Mouse (Mus musculus) hindbrain, embryonic 15.5 days (tissue): ENCODE data around the gene Plxnb1. TPM values are rescaled to one million over a fixed set of nuclear protein-coding genes. Genes with fewer than 3 reads are reported as not detected.
"Not testable (repeated sequence)": the region's sequence is repeated elsewhere in the genome, so short reads cannot be mapped to it uniquely, and the experiment has no call there.

Experiments used
- ATAC-seq: fragments of 200-750 bp; cut with Nextera tagmentation; 2 replicates; pipeline ENCODE4 v1.8.0; 2017; ENCODE audit warnings: low read depth, moderate number of reproducible peaks, moderate TSS enrichment; ENCODE audit not compliant: low FRiP score
- H3K27ac ChIP-seq: fragments of 300-500 bp; sonication (generic); replicated peaks from 2 replicates; pipeline ENCODE4 v1.5.1; 2015; ENCODE audit warnings: mild to moderate bottlenecking, inconsistent platforms
- H3K27me3 ChIP-seq: fragments of 300-500 bp; sonication (generic); 2 replicates; pipeline ENCODE4 v1.6.1; 2015; ENCODE audit warnings: control low read depth, inconsistent platforms
- H3K36me3 ChIP-seq: fragments of 300-500 bp; sonication (generic); 2 replicates; pipeline ENCODE4 v1.6.1; 2015; ENCODE audit warnings: control low read depth, inconsistent platforms
- H3K4me1 ChIP-seq: fragments of 300-500 bp; sonication (generic); replicated peaks from 2 replicates; pipeline ENCODE4 v1.6.1; 2015; ENCODE audit warnings: control low read depth, inconsistent platforms
- H3K4me2 ChIP-seq: fragments of 300-500 bp; sonication (generic); 2 replicates; pipeline ENCODE4 v1.6.1; 2015; ENCODE audit warnings: moderate library complexity, mild to moderate bottlenecking, inconsistent platforms
- H3K4me3 ChIP-seq: fragments of 300-500 bp; sonication (generic); 2 replicates; pipeline ENCODE4 v1.5.1; 2015; ENCODE audit warnings: mild to moderate bottlenecking, inconsistent platforms
- H3K9ac ChIP-seq: fragments of 300-500 bp; sonication (generic); 2 replicates; pipeline ENCODE4 v1.6.1; 2015; ENCODE audit warnings: inconsistent platforms
- H3K9me3 ChIP-seq: fragments of 300-500 bp; sonication (generic); 2 replicates; pipeline ENCODE4 v1.6.1; 2016; ENCODE audit warnings: control low read depth, inconsistent platforms
- WGBS: fragments of 180-500 bp; shearing (Covaris S2); methylation state at CpG from one replicate; pipeline ENCODE4 v1.1.7; 2015; 5-methylcytosine and 5-hydroxymethylcytosine counted together
- polyA plus RNA-seq: library from polyadenylated mRNA; unstranded; fragments of >200 nt; fragmentation: Nextera tagmentation; extraction: Ambion mirVana; gene quantifications from 2 replicates; pipeline ENCODE4 v1.2.1, GENCODE M21; 2015

The Plxnb1 gene
- polyA plus RNA-seq, 1 experiment from 2014 or later = 19.8 TPM

- Histone ChIP-seq H3K27me3 (no peaks in the 10 kb centered on the region), H3K4me2 (no peak overlapping the region), H3K27ac (no peak overlapping the region), H3K36me3 (no peaks in the 10 kb centered on the region), H3K4me1 (peaks cover 6% of the 10 kb centered on the region; the same call in 1 of the 2 replicates), H3K9ac (no peak overlapping the region), H3K4me3 (no peak overlapping the region), H3K9me3 (no peaks in the 10 kb centered on the region)
- 85% methylated on average over 2 of the region's 2 CpGs for WGBS
- no peak for ATAC-seq
Measured at GRCm38 (mm10) chr9:109125043-109125442, 29.9 kb downstream of the Plxnb1 start.

GRCm38 (mm10) chr9:109125481-109125880 lies 30.3 kb downstream of the Plxnb1 start:
- H3K27ac ChIP-seq = no peak overlapping the region
- no peaks in the 10 kb centered on the region for H3K9me3 ChIP-seq
- H3K27me3 ChIP-seq = no peaks in the 10 kb centered on the region
- no peak overlapping the region for H3K9ac ChIP-seq
- no peak overlapping the region for H3K4me2 ChIP-seq
- no peak for ATAC-seq
- H3K4me3 ChIP-seq = no peak overlapping the region
- peaks cover 6% of the 10 kb centered on the region; the same call in 1 of the 2 replicates for H3K4me1 ChIP-seq
- H3K36me3 ChIP-seq = no peaks in the 10 kb centered on the region
- WGBS = 77% methylated on average over 3 of the region's 3 CpGs

DNA sequence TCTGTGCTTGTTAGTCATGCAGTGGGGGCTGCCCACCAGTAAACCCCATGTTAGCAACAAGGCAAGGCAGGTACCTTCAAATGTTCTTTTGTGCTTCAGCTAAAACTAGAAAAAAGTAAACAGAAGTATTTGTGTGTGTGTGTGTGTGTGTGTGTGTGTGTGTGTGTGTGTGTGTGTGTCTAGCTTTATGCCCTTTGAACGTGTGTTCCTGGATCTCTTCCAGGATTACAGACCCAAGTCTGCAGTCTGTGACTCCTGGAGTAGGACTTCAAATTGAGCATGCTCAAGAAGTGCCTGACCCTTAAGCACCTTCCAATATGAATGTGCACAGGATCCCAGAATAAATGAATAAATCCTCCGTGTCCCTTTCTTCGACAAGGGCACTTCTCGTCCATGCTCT lies 31.9 kb downstream of the Plxnb1 start:
- Histone ChIP-seq H3K27ac (no peak overlapping the region), H3K9me3 (no peaks in the 10 kb centered on the region), H3K27me3 (no peaks in the 10 kb centered on the region), H3K4me1 (peaks cover 6% of the 10 kb centered on the region; the same call in 1 of the 2 replicates), H3K4me3 (no peak overlapping the region), H3K9ac (no peak overlapping the region), H3K4me2 (no peak overlapping the region), H3K36me3 (no peaks in the 10 kb centered on the region)
- ATAC-seq = no peak
- 90% methylated on average over 4 of the region's 4 CpGs for WGBS

GRCm38 (mm10) chr9:109128211-109128610 lies 33.0 kb downstream of the Plxnb1 start:
- no peak for ATAC-seq
- Histone ChIP-seq H3K9me3 (no peaks in the 10 kb centered on the region), H3K27me3 (no peaks in the 10 kb centered on the region), H3K27ac (no peak overlapping the region), H3K9ac (no peak overlapping the region), H3K4me3 (no peak overlapping the region), H3K36me3 (no peaks in the 10 kb centered on the region), H3K4me2 (no peak overlapping the region), H3K4me1 (peaks cover 2% of the 10 kb centered on the region; the same call in 1 of the 2 replicates)
- 58% methylated on average over 3 of the region's 3 CpGs for WGBS

GRCm38 (mm10) chr9:109130076-109130475 lies 34.9 kb downstream of the Plxnb1 start:
- H3K9ac ChIP-seq = no peak overlapping the region
- 94% methylated on average over 5 of the region's 5 CpGs for WGBS

DNA sequence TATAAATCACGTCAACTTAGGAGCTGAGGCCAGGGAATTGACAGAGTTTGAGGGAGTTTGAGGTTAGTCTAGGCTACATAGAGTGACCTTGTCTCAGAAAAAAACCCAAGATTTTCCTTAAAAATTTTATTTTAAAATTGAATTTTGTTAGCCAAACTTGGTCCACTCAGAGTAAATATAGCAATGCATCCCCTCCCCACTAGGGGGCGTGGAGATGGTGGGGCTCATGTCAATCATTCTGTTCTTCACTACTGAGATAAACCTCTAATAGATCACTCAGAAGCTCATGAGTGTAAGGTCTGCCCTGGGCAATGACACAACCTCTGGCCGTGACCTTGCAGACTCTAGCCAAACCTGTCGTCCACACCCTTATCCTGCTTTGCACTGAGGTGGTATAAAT lies 45.2 kb downstream of the Plxnb1 start:
- H3K4me3 ChIP-seq, ATAC-seq, H3K36me3 ChIP-seq, H3K27ac ChIP-seq, H3K4me1 ChIP-seq, H3K9me3 ChIP-seq, H3K4me2 ChIP-seq, H3K9ac ChIP-seq, H3K27me3 ChIP-seq: not testable (repeated sequence)
- WGBS = 74% methylated on average over 4 of the region's 4 CpGs

More at GRCm38 (mm10) chr9:109130076-109130475, 34.9 kb downstream of the Plxnb1 start:
- no peak for ATAC-seq
- Histone ChIP-seq H3K36me3 (no peaks in the 10 kb centered on the region), H3K27ac (no peak overlapping the region), H3K4me2 (no peak overlapping the region), H3K4me3 (no peak overlapping the region), H3K9me3 (no peaks in the 10 kb centered on the region), H3K27me3 (no peaks in the 10 kb centered on the region), H3K4me1 (no peaks in the 10 kb centered on the region)

DNA sequence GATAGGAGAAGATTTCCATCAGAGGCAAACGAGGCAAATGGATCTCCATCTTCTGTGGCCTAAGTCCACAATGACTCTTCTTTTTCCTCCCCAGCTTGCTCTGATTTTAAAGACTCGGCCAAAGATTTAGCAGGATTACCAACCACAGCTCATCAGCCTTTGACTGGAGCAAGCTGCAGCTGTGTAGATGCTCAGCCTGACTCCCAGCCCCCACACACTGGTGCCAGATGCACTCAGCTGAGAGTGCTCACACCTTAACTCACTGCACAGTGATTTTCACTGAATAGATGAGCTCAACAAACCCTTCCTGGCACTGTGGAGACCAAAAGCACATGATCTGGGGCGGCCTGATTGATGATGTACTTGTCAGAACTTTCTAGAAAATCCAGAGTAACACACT lies 66.8 kb downstream of the Plxnb1 start, which contains the start of gene Fbxw21:
TSS of gene Fbxw21 (minus strand) at position 101 of the 400 bp plus-strand sequence.
- H3K27ac ChIP-seq = no peak within 1 kb of the TSS
- no peak for ATAC-seq
- H3K9me3 ChIP-seq = no peaks in the 10 kb centered on the region
- H3K4me3 ChIP-seq = no peak within 1 kb of the TSS
- H3K4me2 ChIP-seq = no peak within 1 kb of the TSS
- H3K36me3 ChIP-seq = no peaks in the 10 kb centered on the region
- WGBS = 76% methylated on average over 3 of the region's 3 CpGs
- no peaks in the 10 kb centered on the region for H3K27me3 ChIP-seq
- H3K4me1 ChIP-seq = no peaks in the 10 kb centered on the region
- H3K9ac ChIP-seq = no peak within 1 kb of the TSS

DNA sequence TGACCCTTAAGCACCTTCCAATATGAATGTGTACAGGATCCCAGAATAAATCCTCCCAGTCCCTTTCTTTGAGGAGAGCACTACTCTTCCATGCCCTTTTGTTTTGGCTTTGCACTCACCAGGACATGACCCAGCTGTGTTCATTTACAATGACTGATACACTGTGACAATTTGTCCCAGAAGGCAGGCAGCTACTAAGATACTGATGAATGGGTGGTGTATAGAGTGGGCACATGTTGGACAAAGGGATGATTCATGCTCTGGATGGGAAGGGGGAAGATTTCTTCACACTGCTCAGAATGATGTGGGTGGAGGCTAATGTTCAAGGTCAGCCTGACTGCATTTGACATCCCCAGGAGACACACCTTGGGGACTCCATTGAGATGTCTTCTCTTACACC lies 72.1 kb downstream of the Plxnb1 start:
- Histone ChIP-seq H3K4me2 (no peak overlapping the region), H3K27ac (no peak overlapping the region), H3K27me3 (no peaks in the 10 kb centered on the region), H3K36me3 (no peaks in the 10 kb centered on the region), H3K4me3 (no peak overlapping the region), H3K9me3 (no peaks in the 10 kb centered on the region), H3K4me1 (no peaks in the 10 kb centered on the region), H3K9ac (no peak overlapping the region)
- ATAC-seq = no peak

Other genes starting within 250 kb of the Plxnb1 start
- 19.5 and 22.1 TPM in 2 replicates for gene Slc26a6, start 242.1 kb upstream of the Plxnb1 start, polyA plus RNA-seq
- 0.17 and 0.21 TPM in 2 replicates for gene Tmem89, start 180.8 kb upstream of the Plxnb1 start, polyA plus RNA-seq
- 480 and 488 TPM in 2 replicates for gene Uqcrc1, start 158.8 kb upstream of the Plxnb1 start, polyA plus RNA-seq
- 1.4 and 2.1 TPM in 2 replicates for gene Col7a1, start 141.8 kb upstream of the Plxnb1 start, polyA plus RNA-seq
- gene Ucn2, start 109.4 kb upstream of the Plxnb1 start, polyA plus RNA-seq = not detected in 2 replicates
- gene Pfkfb4, start 103.6 kb upstream of the Plxnb1 start, polyA plus RNA-seq = 28.1 and 28.7 TPM in 2 replicates
- 71.6 and 76.3 TPM in 2 replicates for gene Shisa5, start 56.8 kb upstream of the Plxnb1 start, polyA plus RNA-seq
- 13.6 and 14.5 TPM in 2 replicates for gene Trex1, start 35.7 kb upstream of the Plxnb1 start, polyA plus RNA-seq
- 30.5 and 30.9 TPM in 2 replicates for gene Atrip, start 21.3 kb upstream of the Plxnb1 start, polyA plus RNA-seq
- 12.3 and 13.1 TPM in 2 replicates for gene Ccdc51, start 12.9 kb upstream of the Plxnb1 start, polyA plus RNA-seq
- 653 and 743 TPM in 2 replicates for gene Tma7, start 12.8 kb upstream of the Plxnb1 start, polyA plus RNA-seq
- gene Fbxw21, start 66.7 kb downstream of the Plxnb1 start, polyA plus RNA-seq = not detected in 2 replicates
- not detected in 2 replicates for gene Fbxw13, start 100.6 kb downstream of the Plxnb1 start, polyA plus RNA-seq
- gene Fbxw20, start 139.4 kb downstream of the Plxnb1 start, polyA plus RNA-seq = not detected in 2 replicates
- gene Fbxw14, start 192.3 kb downstream of the Plxnb1 start, polyA plus RNA-seq = not detected in 2 replicates
- gene Fbxw28, start 244.3 kb downstream of the Plxnb1 start, polyA plus RNA-seq = 0.12 TPM in 1 of 2 replicates, not detected in the other